Mouse (Mus musculus) cerebellum, adult 2 months (tissue): ENCODE measurements around the gene Nmnat2.

Experiments used
- CTCF ChIP-seq: fragments of 200-500 bp; IDR thresholded peaks from 2 replicates; pipeline ENCODE4 v1.5.1; 2011; ENCODE audit warnings: low read depth, mild to moderate bottlenecking, control low read depth, low read length, moderate library complexity, borderline replicate concordance; ENCODE audit not compliant: insufficient read depth
- POLR2A ChIP-seq: fragments of 200-500 bp; IDR thresholded peaks from 2 replicates; pipeline ENCODE4 v1.6.1; 2011; ENCODE audit warnings: low read length, control low read depth, borderline replicate concordance; ENCODE audit not compliant: insufficient read depth

- TF ChIP-seq CTCF (no peak), POLR2A (no peak)
Measured at GRCm38 (mm10) chr1:153034064-153034463, 79.3 kb downstream of the Nmnat2 start.
